Mouse (Mus musculus): ENCODE measurements around the gene Fam222a.

- no peak for TF ChIP-seq CTCF (IDR thresholded peaks at IDR 0.05; ENCODE audit: low read depth, low read length)
- no peak for TF ChIP-seq POLR2A (IDR thresholded peaks at IDR 0.05; ENCODE audit: insufficient read depth, low read length)
- TF ChIP-seq EP300 (IDR thresholded peaks at IDR 0.05; ENCODE audit: insufficient read depth, low read depth, low read length): no peak
Observed at GRCm38 (mm10) chr5:114597222-114597621, 29.4 kb downstream of the Fam222a start.

All from ES-Bruce4 (cell line).